Mouse (Mus musculus) 3134 (cell line): ENCODE data around the gene Dars.

Source experiments
- DNase-seq: peaks from one replicate; pipeline ENCODE4 v3.0.0-alpha.2; 2011; ENCODE audit warnings: low spot score; ENCODE audit not compliant: insufficient read length; ENCODE audit errors: extremely low read depth

Gene Dars

DNA sequence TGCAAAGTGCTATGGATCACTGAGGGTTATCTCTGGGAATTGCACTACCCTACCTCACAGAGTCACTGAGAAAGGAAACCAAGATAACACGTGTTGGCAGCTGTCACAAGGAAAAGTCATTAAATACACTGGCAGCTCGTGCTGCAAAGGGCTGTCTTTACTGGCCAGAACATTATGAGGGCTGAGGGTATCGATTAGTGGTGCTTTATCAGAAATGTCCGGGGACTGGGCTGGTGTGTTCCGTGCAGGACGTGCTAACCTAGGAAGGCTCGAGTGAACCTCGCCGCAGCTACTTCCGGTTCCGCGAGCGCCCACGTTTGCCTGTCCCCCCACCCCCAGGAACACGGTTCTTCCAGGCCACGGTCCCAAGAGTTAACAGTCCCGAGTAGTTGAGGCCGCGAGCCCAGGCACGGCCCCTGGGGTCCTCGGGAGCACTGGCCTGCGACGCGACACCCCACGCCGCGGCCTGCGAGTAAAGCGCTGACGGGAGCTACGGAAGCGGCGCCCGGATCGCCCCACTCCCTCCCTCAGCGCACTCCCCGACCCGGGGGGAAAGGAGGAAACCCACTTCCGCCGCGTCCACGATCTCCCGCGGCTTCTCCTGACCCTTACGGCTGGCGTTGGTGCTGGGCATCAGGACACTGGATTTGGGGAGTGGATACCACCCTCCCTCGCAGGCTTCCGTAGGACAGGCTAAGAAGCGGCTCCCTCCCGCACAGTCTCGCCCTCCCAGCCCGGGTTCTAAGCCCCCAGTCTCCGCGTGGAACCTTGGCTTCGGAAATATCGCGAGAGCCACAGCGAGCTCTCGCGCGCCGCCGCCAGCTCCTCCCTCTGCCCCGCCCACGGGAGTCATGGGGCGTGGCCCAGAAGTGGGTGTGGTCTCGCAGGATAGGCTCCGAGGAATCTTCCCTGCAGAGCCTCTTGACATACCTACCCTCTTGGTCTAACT is at the start of gene Dars:
Dars (minus strand) TSS at position 785 of the 949 bp plus-strand sequence.
- peak; percentile 95 for DNase-seq

DNA sequence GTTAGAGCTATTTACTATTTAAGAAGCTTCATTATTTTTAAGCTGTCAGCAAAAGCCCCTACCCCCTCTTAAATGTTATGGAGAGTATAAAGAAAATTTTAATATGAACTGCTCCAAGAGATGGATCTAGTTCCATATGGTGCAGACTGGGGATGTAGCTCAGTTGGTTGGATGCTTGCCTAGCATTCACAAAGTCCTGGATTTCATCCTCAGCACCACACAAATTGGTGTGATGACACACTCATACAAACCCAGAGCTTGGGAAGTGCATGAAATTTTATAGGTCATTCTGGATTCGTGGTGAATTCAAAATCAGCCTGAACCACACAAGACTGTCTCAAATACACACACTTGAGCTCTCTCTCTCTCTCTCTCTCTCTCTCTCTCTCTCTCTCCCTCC is 49.7 kb upstream of the Dars start:
- no peak for DNase-seq

DNA sequence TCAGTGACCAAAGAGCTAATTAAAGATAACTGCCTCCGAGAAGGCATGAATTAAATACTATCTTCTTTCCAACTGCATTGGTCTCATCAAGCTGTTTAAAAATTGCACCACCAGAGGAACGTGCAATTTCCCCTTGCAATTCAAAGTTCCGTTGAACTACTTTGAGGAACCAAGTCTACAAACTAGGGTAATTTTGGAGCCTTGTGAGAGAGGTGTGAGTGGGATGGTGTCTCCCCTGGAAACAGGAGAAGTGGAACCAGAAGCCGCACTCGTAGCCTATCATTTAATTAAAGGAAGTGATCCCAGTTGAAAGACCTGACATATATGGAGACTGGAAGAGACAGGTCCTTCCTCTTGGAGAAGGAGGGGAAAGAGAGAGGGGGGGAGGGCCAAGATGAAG is 46.3 kb upstream of the Dars start:
- no peak for DNase-seq

DNA sequence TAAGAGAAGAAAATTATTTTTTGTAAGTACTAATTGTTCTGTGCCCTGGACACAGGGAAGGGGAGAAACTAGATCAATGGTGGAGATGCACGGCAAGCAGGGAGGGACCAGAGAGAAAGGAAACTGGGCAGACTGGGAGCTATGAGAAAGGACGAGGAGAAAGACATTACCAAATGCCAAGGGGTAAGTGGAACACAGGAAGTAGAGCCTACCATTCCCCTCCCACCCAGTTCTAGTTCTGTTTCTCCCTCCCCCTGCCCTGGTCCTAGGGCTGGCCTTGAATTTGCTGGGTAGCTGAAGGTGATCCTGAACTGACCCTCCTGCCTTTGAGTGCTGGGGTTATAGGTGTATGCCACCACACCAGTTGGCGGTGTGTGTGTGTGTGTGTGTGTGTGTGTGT is 45.2 kb upstream of the Dars start:
- DNase-seq: no peak

DNA sequence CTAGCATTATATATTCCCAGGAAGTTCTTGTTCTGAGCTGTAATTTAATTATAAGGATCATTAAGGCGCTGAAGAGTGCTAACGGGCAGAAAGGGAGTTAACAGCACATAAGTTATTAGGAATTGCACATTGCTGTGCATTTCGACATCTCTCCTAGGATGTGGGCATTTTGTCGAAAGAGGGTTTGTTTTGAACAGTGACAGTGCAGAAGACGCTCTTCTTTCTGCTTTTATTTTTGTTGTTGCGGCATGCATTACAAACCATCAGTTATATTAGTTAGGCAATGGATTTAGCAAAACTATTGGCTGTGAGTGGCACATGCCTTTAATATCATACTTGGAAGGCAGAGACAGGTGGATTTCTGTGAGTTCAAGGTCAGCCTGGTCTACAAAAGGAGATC is 43.6 kb upstream of the Dars start:
- no peak for DNase-seq

DNA sequence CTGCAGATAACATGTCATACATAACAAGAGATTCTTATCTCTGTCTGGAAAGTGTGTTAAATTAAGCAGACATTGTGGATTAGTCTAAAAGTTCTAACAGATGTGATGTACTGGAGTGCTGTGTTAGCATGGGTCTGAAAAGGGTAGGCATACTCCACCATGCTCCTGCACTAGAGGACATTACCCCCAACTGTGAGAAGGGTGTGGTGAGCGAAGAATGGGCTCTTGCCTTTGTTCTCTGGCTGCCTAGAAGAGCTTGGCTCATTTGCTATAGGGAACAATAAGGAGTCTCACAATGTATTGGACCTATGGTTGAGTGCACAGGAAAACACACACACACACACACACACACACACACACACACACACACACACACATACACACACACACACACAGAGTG is 42.3 kb upstream of the Dars start:
- DNase-seq: no peak

DNA sequence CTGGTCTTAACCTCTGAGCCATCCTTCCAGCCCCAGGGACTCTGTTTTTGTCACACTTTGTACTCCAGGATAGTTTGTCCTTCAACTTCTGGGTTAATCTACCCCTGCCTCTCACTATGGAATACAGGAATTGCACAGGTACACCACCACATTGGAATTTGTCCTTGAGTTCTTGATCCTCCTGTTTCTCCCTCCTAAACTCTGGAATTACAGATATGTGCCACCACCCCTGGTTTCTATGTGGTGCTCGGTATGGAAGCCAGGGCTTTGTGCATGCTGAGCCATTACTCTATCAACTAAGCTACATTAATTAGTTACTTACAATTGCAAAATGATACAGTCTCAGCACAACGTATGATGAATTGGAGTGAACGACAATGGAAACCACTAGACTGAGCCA is 41.8 kb upstream of the Dars start:
- DNase-seq: no peak

DNA sequence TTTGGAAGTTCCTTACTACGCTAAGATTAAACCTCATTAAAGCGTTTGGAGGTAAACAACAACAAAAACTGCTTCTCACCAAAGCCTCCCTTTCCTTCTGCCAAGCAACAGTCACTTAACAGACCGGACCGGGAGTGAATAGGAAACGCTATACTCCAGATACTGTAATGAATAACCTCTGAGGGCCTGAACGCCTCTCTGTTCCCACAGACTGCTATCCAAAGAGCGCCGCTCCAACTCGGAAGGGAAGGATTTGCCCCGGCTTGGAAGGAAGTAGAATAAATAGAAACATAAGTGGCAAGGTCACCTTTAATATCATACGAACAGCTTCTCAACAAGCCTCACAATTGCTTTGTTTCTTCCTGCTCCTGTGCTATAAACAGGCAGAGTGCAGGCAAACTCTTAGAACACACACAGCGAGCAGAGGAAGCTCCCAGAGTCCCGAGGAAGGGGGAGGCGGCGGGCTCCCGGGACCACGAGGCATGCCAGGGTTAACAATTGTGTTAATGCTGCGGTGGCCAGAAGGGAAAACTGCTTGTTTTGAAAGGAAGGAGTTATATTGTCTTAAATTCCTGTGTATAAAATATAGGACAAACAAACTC is 39.8 kb upstream of the Dars start:
- no peak for DNase-seq

DNA sequence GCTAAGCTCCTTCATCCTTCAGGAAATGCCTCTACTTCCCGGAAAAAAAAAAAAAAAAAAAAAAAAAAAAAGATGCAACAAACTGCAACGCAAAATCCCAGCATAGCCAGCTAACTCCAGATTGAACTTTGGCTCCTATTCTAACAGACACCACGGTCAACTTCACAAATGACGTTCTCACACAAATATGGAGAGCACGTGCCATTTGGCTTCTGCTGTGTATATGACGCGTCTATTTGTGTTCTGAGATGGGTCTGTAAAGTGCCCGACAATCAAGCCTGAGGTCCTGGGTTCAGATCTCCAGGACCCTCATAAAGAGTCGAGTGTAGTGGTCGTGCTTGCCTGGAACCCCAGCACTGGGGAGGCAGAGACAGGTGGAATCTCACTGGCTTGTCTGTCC is 39.1 kb upstream of the Dars start:
- no peak for DNase-seq

DNA sequence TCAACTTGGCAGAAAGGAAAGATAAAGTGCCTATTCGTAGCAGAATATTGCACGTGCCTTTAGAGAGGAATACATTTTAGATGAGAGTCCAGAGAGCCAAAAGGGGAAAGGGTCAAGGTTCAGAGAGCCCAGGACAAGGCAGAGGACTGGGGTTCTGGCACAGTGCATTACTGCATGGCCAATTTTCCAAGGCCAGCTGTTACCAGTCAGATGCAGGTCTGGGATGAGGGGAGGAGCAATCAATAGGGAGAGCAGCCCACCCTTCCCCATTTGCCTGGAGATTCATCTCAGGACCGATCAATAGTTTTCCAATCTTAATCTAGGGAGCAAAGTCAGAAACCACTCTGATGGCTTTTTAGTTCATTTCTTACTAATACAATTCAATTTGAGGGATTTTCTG is 35.0 kb upstream of the Dars start:
- DNase-seq: no peak

DNA sequence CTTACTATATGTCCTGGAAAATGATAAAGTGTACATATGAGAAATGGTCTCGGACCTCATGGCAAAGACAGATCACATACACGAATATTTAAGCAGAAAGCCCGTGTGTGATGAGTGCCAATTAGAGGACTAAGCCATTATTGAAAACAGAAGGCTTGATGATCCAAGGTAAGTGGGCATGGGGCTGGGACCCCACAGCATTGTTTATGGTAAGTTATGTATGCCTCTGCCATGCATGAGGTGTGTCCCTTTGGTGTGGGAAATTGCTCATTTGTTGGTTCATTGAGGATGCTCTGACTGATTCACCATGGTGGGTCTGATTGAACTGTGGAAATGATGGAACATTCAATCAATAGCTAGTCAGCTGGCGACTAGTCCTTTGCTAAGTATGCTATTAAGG is 34.0 kb upstream of the Dars start:
- DNase-seq: no peak

DNA sequence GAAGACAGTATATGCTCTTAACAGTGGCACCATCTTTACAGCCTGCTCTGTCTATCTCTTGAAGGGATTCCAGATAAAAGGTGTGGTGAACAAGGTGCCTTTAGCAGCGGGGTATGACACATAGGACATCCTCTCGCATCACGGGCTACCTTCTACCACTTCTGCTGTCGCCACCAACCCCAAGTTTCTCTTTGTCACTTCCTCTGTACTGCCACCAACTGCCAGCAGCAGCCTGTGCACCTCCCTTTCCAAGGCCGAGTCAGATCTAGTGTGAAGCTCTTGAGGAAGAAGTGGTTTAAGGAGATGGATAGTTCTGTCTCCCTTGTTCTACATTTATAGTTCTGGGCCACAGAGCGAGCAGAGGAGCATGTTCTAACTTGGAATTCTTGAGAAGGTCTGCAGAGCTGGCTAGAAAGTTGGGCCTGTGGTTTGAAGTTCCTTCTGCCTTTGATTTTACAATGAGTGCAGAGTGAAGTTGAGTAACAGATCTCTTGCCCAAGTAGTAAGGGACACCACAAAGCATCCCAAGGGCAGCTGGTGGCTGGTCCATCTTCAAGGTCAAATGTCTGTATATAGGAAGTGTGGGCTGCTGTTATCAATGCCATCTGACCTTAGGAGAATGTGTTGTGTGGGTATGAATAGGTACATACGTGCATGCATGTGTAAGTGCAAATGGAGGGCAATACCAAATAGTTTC is 30.2 kb upstream of the Dars start:
- DNase-seq: no peak

DNA sequence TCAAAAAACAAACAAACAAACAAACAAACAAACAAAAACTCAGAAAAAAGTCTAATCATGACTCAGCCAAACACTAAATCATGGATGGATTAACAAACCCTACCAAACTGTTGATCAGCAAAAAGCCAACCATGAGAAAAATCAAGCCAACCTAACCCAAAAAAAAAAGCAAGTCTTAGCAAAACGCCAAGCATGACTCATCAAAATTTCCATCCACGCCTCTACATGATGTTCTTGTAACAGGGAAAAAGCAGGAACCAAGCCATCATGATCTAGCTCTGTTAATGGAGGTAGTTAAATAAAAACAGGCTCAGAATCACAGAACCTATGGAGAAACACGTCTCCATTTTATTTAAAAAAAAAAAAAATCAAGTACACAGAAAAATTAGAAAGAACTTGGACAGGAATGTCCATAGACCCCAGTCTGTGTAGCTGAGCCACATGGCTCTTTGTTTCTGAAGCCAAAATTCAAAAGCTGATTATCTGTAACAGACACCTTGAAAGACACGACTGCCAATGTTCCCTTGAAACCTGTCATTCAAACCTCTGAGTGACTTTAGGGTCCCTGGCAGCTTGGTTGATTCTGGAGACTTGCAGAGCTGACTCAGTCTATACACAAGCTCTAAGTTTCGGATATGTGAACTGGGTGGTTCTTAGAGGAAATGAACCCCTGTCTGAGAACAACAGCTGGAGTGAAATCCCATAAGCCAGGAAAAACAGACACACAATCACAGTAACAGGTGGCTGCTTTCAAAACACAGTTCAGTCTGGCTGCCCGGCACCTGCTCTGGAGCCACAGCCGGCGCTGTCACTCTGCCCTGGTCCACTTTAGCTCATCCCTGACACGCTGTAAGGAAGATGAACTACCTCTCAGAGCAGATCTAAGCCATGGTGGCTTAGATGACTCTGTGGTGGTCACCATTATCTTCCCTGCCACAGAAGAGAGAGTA is 27.0 kb upstream of the Dars start:
- no peak for DNase-seq

DNA sequence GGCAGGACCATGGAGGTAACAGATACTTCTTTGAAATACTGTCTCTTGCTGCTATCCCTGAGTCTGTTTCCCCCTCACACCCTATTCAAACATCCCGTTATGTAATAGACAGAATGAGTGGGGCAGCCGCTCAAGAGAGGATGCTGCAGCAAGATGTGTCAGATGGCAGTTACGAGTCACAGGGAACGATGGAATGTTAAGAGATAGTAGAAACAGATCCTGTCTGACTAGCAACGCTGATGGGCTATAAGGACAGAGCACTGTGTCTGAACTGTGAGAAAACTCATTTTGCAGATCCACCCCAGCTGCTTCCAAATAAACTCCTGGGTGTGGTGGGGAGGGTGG is 23.9 kb upstream of the Dars start:
- no peak for DNase-seq

DNA sequence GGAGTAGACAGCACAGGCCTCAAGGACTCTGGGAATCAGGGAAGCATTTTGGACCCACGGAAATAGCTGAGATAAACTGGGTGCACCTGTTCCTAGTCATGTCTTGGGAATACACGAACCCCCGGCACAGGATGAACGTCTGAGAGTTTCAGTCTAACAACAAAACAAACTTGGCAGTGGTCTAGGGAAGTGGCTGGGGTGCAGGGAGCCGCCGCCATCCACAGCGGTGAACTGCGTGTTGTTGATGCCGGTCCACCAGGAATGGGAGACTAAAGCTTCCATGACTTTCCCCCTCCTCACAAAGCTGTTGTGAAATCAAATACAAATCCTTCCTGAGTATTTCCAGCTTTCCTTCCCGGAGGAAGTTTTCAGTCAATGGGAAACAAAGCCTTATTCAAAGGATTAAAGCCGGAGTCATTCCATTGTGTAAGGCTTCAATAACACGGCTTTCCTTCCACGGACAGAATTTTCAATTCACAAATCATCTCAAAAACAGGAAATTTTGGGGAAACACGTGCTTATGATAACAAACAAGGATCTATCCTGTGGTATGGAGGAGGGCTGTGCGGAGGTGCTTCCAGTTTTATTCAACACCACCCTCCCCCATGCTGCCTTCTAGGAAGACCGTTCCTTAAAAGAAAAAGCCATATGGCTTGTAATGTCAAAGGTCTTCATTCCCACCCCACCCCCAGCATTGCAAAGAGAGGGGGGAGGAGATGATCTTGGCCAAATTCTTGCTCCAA is 23.4 kb upstream of the Dars start:
- DNase-seq: no peak

DNA sequence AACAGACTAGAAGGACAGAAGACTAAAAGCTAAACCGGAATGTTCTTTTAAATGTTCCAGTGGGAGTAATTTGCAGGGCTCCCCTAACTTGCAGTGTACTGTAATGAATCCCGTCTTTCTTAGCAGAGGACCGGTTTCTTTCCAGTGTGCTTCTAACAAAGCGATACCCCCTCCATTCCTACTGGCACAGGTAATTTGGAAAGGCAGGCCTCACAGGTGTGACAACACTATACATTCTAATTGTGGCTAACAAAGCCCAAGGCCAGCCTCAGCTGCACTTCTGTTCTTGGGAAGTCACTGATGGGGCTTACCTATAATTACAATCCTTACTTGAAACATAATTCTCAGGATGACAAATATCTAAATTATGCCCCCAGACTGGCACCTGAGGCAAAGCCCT is 22.4 kb upstream of the Dars start:
- no peak for DNase-seq

DNA sequence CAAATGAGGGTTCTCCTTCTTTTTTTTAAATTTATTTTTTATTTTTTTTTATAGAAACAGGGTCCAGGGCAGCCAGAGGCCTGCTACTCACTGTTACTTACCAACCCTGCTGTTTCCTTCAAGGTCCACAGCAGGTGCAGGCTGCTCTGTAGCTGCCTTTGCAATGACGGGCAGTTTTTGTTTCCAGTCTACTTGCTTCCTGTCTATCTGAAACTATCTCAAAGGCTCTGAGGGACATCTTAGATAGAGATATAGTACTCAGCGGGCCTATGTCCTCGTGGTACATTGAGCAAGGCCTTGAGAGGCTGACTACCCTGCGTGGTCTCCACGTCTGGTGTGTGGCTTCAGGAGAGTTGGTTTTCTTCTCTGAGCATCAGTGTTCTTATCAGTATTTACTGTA is 21.4 kb upstream of the Dars start:
- DNase-seq: no peak

DNA sequence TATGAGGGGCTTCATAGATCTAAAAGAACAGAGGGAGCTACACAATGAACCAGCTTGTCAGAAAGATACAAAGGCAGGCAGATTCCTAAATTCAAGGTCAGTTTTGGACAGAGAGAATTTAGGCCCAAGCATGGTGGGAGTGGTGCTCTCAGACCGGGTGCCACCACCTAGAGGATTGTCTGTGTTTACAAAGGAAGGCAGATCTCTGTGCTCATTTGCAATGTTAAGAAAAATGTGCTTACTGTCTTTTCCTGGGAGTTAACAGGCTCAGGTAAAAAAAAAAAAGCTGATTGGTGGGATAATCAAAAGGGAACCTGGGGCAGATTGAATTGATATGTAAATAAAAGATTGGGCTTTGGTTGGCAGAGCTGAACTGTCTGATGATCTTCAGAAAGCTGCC is 20.1 kb upstream of the Dars start:
- DNase-seq: no peak

DNA sequence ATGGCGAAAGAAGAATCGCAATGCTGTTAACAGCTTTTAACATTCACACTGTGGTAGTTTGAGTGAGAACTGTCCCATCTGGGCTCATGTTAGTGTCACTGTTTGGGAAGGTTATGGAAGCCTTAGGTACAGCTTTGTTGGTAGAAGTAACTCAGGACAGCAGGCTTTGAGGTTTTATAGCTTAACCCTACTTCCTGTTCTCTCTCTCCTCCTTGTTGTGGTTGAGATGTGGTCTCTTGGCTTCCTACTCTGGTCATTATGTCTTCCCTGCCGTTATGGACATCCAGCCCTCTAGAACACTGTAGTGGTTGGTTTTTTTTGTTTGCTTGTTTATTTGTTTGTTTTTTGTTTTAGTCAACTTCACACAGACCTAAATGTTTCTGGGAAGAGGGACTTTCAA is 18.8 kb upstream of the Dars start:
- no peak for DNase-seq

DNA sequence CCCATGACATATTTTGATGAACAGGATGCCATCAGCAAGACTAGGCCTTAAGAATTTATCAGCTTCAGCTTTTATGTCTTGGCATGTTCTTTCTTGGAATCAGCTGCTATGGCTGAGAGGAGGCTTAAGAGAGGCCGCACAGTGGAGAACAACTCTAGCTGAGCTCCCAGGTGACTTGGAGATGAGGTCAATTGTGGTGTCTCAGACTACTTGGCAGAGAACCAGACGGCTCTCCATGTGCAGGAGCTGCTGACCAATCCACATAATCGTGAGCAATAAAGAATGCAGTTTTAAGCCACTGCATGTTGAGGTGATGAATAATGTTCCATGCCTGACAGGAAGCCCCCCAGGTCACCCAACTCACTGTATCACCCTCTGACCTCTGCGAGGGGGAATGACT is 18.4 kb upstream of the Dars start:
- DNase-seq: no peak
